Mouse (Mus musculus) lung, postnatal 4 days (tissue): ENCODE measurements around the gene Gm8246.
"Not testable (repeated sequence)": the region's sequence is repeated elsewhere in the genome, so short reads cannot be mapped to it uniquely, and the experiment has no call there.

Source experiments
- DNase-seq, 2 experiments: peaks; one replicate each; pipeline ENCODE4 v3.0.0; 2021

Gm8246 gene

GRCm38 (mm10) chr14:5477730-5478129 lies at the start of gene Gm8246:
TSS of gene Gm8246 (minus strand) at chr14:5477830.
- not testable (repeated sequence) for DNase-seq

GRCm38 (mm10) chr14:5501374-5501773 lies 23.7 kb upstream of the Gm8246 start, which contains the start of gene Gm3488:
TSS of gene Gm3488 (plus strand) at chr14:5501674.
- DNase-seq = not testable (repeated sequence)

- DNase-seq = not testable (repeated sequence)
Measured at GRCm38 (mm10) chr14:5483907-5484306, 6.3 kb upstream of the Gm8246 start, which contains the start of gene Gm3187. TSS of gene Gm3187 (plus strand) at chr14:5484207.

- not testable (repeated sequence) for DNase-seq
Measured at GRCm38 (mm10) chr14:5460469-5460868, 17.2 kb downstream of the Gm8246 start.

- not testable (repeated sequence) for DNase-seq
Measured at GRCm38 (mm10) chr14:5455367-5455766, 22.3 kb downstream of the Gm8246 start, which contains the start of gene Gm3194. TSS of gene Gm3194 (minus strand) at chr14:5455467.
